Mouse (Mus musculus): ENCODE data around the gene Topaz1.

GRCm38 (mm10) chr9:122745879-122746278 lies 1.3 kb upstream of the Topaz1 start:
- TF ChIP-seq CTCF (IDR thresholded peaks at IDR 0.05; ENCODE audit: low read depth, low read length), result no peak
- TF ChIP-seq GATA1 (IDR thresholded peaks at IDR 0.05; ENCODE audit: borderline replicate concordance, low read length), result no peak
- TF ChIP-seq GATA2 (IDR thresholded peaks at IDR 0.05; ENCODE audit: borderline replicate concordance, low read depth, low read length), result no peak
- no peak for TF ChIP-seq TAL1 (conservative IDR thresholded peaks at IDR 0.05; ENCODE audit: low read depth, low read length)
- TF ChIP-seq POLR2AphosphoS5 (IDR thresholded peaks at IDR 0.05; ENCODE audit: insufficient replicate concordance, low read depth, low read length), result no peak
